Mouse (Mus musculus): ENCODE measurements around the gene Git2. TPM values are rescaled to one million over a fixed set of nuclear protein-coding genes. Genes with fewer than 3 reads are reported as not detected.

The Git2 gene
- polyA plus RNA-seq, 1 experiment from 2014 or later: 49.6 TPM

DNA sequence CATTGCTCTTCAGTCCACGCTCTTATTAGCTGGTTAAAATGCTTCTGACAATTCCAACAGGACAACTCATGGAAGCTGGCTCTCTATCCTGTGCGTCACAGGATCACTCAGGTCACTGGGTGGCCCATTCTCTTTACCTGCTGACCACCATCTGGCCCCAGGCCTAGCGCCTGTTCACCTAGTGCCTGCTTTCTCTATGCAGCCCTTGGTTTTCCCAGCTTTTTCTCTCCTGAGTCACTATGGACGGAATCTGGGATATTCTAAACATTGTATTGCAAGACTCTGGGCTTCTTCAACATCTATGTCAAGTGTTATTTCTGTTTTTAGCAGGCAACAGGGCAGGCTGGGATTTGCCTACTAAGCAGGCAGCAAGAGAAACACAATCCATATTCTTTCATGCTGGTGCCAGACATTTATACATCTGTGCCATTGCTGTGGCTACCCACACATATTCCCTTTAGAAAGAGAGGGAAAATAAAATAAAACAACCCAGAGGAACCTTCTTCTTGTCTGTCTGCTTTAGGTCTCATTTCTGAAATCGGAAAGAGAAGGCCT, 15.7 kb downstream of the Git2 start:
- peaks cover 83% of the 10 kb centered on the region for H3K36me3 ChIP-seq
- H3K27ac ChIP-seq: no peak overlapping the region
- WGBS: 93% methylated on average over 5 of the region's 5 CpGs
- no peak for ATAC-seq (ENCODE audit: insufficient number of reproducible peaks, insufficient read depth, low FRiP score, low TSS enrichment, low read depth)
- H3K9me3 ChIP-seq: no peaks in the 10 kb centered on the region
- H3K4me3 ChIP-seq: no peak overlapping the region
- H3K27me3 ChIP-seq: no peaks in the 10 kb centered on the region
- no peak overlapping the region for H3K4me2 ChIP-seq
- no peaks in the 10 kb centered on the region for H3K4me1 ChIP-seq
- no peak overlapping the region for H3K9ac ChIP-seq

DNA sequence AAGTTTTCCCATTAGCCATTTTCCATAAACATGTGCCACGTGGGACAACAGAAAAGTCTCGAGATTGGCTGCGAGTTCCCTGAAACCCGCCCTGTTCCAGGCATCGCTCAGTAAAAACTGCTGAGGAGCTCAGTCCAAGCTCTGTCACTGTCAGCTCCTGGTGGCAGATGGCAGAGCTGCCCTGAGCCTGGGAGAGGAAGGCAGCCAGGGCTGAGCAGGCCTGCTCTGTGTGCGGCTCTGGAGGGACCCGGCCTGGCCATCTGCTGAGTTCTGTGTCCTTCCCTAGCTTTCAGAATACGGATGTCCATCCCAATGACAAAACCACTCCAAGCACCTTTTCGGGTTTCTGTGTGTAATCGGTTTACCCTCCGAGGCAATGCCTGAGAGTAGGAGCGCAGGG, 21.9 kb downstream of the Git2 start:
- Histone ChIP-seq H3K9ac (no peak overlapping the region), H3K4me3 (no peak overlapping the region), H3K27ac (no peak overlapping the region), H3K36me3 (peaks cover 90% of the 10 kb centered on the region), H3K4me2 (no peak overlapping the region), H3K4me1 (no peaks in the 10 kb centered on the region), H3K9me3 (no peaks in the 10 kb centered on the region), H3K27me3 (no peaks in the 10 kb centered on the region)
- ATAC-seq (ENCODE audit: insufficient number of reproducible peaks, insufficient read depth, low FRiP score, low TSS enrichment, low read depth): no peak
- 89% methylated on average over 12 of the region's 12 CpGs for WGBS

DNA sequence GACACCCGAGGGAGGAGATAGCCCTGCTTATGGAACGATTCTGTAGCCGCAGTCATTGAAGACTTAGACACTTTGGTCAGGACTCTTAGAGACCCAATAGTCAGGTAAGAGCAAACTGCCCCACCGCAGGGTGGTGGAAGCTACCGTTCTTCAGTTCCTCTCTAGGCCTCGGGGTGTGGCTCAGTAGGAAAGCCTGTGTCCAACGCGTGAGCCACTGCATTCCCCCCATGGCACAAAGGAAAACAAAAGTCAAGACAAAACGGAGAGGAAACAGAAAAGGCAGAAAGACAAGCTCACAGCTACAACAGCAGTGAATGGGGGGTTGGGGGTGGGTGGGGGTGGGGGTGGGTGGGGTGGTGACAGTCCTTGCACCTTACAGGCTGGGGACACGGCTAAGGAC, 22.9 kb downstream of the Git2 start:
- Histone ChIP-seq H3K27ac (no peak overlapping the region), H3K4me3 (no peak overlapping the region), H3K4me1 (no peaks in the 10 kb centered on the region), H3K36me3 (peaks cover 90% of the 10 kb centered on the region), H3K27me3 (no peaks in the 10 kb centered on the region), H3K4me2 (no peak overlapping the region), H3K9ac (no peak overlapping the region), H3K9me3 (no peaks in the 10 kb centered on the region)
- no peak for ATAC-seq (ENCODE audit: insufficient number of reproducible peaks, insufficient read depth, low FRiP score, low TSS enrichment, low read depth)
- WGBS: 89% methylated on average over 10 of the region's 10 CpGs

DNA sequence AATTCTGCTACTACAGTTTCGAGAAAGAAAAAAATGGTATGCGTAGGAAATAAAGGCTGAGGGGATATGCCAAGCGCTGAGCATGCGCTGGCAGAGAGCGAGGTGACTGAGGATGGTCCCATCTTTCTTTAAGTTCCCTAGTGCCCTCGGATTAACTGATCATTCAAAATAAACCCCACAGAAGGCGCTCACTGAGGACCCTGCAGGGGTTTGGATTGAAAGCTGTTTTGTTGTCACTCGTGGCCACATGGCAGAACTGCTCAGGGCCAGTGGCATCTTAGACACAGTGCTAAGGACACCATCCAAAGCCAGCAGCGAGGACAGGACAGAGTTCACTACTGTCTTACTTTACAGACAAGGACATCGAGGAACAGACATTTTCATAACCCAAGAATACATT, 25.0 kb downstream of the Git2 start:
- no peak for ATAC-seq (ENCODE audit: insufficient number of reproducible peaks, insufficient read depth, low FRiP score, low TSS enrichment, low read depth)
- Histone ChIP-seq H3K4me1 (no peaks in the 10 kb centered on the region), H3K9me3 (no peaks in the 10 kb centered on the region), H3K4me3 (no peak overlapping the region), H3K27ac (no peak overlapping the region), H3K9ac (no peak overlapping the region), H3K36me3 (peaks cover 85% of the 10 kb centered on the region), H3K27me3 (no peaks in the 10 kb centered on the region), H3K4me2 (no peak overlapping the region)
- 87% methylated on average over 10 of the region's 10 CpGs for WGBS

DNA sequence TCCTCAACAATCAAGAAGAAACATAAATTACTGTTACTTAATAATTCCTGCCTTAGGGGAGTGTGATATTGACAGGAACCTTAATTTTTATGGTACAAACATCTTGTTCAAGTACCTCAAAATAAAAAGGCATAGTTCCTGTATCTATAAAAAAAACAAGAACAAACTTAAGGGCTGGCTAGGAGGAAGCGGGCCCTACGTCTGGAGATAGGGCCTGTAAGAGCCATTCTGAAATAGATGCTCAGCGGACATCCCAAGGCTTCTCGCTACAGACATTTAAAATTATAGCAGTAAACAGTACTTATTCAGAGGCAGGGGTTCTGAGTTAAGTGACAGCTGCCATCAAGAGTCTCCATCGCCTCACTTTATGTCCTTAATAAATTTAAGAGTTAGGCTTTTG, 27.8 kb downstream of the Git2 start:
- no peak for ATAC-seq (ENCODE audit: insufficient number of reproducible peaks, insufficient read depth, low FRiP score, low TSS enrichment, low read depth)
- no peaks in the 10 kb centered on the region for H3K4me1 ChIP-seq
- H3K9ac ChIP-seq: no peak overlapping the region
- H3K4me2 ChIP-seq: no peak overlapping the region
- WGBS: 91% methylated on average over 5 of the region's 5 CpGs
- H3K27ac ChIP-seq: no peak overlapping the region
- H3K27me3 ChIP-seq: no peaks in the 10 kb centered on the region
- peaks cover 87% of the 10 kb centered on the region for H3K36me3 ChIP-seq
- no peak overlapping the region for H3K4me3 ChIP-seq
- H3K9me3 ChIP-seq: no peaks in the 10 kb centered on the region

DNA sequence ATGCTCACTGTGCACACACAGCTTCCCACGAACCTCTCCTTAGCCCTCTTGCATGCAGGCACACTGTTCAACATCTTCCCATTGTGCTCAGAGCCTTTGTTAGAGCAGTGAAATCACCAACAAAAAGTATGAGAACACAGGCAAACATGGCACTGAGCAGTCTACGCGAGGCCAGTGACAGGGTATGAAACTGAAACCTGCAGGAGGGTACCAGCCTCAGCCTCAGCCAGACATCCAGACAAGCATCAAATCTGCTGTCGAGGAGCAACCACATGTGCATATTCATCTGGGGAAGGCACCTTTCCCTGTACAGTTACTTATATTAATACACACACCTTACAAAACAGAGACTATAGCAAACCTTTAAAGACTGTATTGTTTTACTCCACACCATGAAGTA, 28.4 kb downstream of the Git2 start:
- Histone ChIP-seq H3K27ac (no peak overlapping the region), H3K4me2 (no peak overlapping the region), H3K36me3 (peaks cover 87% of the 10 kb centered on the region), H3K4me1 (no peaks in the 10 kb centered on the region), H3K27me3 (no peaks in the 10 kb centered on the region), H3K4me3 (no peak overlapping the region), H3K9me3 (no peaks in the 10 kb centered on the region), H3K9ac (no peak overlapping the region)
- 89% methylated on average over 4 of the region's 4 CpGs for WGBS
- no peak for ATAC-seq (ENCODE audit: insufficient number of reproducible peaks, insufficient read depth, low FRiP score, low TSS enrichment, low read depth)

DNA sequence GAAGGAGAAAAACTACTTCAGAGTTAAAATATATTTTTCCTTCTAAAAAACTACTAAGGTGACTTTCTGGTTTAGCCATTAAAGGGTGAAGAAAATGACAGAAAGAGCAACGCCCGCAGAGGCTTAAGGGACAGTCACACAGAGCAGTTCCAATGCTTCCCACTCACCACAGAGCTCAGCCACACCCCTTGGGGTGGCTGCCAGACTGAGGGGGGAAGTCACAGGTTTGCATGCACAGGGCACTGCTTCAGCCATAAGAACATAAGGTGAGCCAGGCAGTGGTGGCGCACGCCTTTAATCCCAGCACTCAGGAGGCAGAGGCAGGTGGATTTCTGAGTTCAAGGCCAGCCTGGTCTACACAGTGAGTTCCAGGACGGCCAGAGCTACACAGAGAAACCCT, 29.7 kb downstream of the Git2 start:
- Histone ChIP-seq H3K9me3 (no peaks in the 10 kb centered on the region), H3K9ac (no peak overlapping the region), H3K27me3 (no peaks in the 10 kb centered on the region), H3K4me1 (no peaks in the 10 kb centered on the region), H3K4me2 (no peak overlapping the region), H3K36me3 (peaks cover 84% of the 10 kb centered on the region), H3K27ac (no peak overlapping the region), H3K4me3 (no peak overlapping the region)
- no peak for ATAC-seq (ENCODE audit: insufficient number of reproducible peaks, insufficient read depth, low FRiP score, low TSS enrichment, low read depth)
- 90% methylated on average over 5 of the region's 5 CpGs for WGBS

DNA sequence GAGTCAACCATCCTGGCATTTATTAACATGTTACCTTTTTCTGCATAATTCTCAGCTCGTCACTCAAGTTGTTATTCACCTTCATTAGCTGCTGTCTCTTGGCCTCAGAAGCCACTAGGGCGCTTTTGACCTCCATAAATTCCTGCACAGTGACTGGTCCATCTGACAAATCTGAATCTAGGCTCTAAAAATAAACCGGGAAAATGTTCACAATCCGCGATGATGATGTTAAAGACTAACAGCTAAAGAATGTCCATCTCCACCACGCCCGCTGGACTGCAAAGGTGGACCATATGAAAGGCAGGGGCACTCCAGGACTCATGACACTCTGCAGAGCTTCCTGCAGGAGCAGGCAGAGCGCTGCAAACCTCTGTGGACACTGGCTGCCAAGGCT, 31.6 kb downstream of the Git2 start:
- 95% methylated on average over 8 of the region's 8 CpGs for WGBS
- no peaks in the 10 kb centered on the region for H3K9me3 ChIP-seq
- H3K4me3 ChIP-seq: no peak overlapping the region
- H3K4me1 ChIP-seq: peaks cover 3% of the 10 kb centered on the region; the same call in 1 of the 2 replicates
- H3K9ac ChIP-seq: no peak overlapping the region
- H3K27ac ChIP-seq: no peak overlapping the region
- H3K27me3 ChIP-seq: no peaks in the 10 kb centered on the region
- no peak for ATAC-seq (ENCODE audit: insufficient number of reproducible peaks, insufficient read depth, low FRiP score, low TSS enrichment, low read depth)
- peaks cover 84% of the 10 kb centered on the region for H3K36me3 ChIP-seq
- H3K4me2 ChIP-seq: no peak overlapping the region

DNA sequence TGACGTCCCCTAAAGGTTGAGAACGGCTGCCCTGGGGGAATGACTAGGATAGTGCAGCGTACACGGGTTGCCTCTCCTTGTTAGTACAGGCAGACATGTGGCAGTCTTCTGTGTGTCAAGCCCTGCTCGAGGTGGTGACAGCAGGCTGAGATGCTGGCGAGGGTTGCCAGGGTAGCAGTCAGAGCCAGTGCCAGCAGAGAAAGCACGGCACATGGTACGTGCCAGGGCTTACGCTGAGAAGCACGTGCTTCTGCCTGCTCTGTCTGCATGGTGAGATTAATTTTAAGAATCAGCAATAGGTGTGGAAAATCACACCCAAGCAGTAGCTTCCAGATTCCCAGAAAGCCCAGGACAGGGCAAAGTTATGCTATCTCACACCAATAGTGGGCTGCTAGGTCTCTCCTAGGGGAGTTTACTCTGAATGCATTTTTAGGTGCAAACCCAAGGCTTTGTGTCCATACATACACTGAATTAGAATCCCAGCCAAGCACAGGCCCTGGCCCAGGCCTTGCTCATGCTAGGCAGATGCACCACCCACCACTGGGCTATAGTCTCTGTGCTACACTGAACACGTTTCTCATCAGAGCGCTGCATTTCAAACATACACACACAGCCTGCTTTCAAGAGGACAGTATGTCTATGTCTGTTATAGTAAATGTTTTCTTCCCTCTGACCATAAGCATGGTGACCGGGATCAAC, 32.2 kb downstream of the Git2 start:
- 90% methylated on average over 13 of the region's 13 CpGs for whole genome bisulfite sequencing

DNA sequence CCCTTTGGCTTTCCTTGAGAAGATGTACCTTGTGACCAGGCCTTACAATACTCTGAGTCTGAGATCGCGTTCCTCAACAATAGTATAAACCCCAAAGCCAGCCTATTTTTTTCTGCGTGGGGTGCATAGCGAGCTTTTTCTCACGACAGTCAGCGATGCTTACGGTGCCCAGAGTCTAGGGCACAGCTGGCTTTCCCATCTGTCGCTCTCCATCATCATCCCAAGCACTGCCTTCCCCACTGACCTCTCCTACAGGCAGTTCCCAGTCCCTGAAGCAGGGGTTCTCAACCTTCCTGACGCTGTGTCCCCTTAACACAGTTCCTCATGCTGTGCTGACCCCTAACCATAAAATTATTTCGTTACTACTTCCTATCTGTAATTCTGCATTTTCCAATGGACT, 32.7 kb downstream of the Git2 start:
- Histone ChIP-seq H3K4me3 (no peak overlapping the region), H3K4me1 (peaks cover 4% of the 10 kb centered on the region; the same call in 1 of the 2 replicates), H3K36me3 (peaks cover 87% of the 10 kb centered on the region), H3K27ac (no peak overlapping the region), H3K9me3 (no peaks in the 10 kb centered on the region), H3K4me2 (no peak overlapping the region), H3K27me3 (no peaks in the 10 kb centered on the region), H3K9ac (no peak overlapping the region)
- no peak for ATAC-seq (ENCODE audit: insufficient number of reproducible peaks, insufficient read depth, low FRiP score, low TSS enrichment, low read depth)
- WGBS: 93% methylated on average over 10 of the region's 10 CpGs

More for the DNA sequence above, 32.2 kb downstream of the Git2 start:
- Histone ChIP-seq H3K27ac (no peak overlapping the region), H3K9ac (no peak overlapping the region), H3K4me1 (peaks cover 4% of the 10 kb centered on the region; the same call in 1 of the 2 replicates), H3K27me3 (no peaks in the 10 kb centered on the region), H3K36me3 (peaks cover 84% of the 10 kb centered on the region), H3K4me3 (no peak overlapping the region), H3K9me3 (no peaks in the 10 kb centered on the region), H3K4me2 (no peak overlapping the region)
- ATAC-seq (ENCODE audit: insufficient number of reproducible peaks, insufficient read depth, low FRiP score, low TSS enrichment, low read depth): no peak

DNA sequence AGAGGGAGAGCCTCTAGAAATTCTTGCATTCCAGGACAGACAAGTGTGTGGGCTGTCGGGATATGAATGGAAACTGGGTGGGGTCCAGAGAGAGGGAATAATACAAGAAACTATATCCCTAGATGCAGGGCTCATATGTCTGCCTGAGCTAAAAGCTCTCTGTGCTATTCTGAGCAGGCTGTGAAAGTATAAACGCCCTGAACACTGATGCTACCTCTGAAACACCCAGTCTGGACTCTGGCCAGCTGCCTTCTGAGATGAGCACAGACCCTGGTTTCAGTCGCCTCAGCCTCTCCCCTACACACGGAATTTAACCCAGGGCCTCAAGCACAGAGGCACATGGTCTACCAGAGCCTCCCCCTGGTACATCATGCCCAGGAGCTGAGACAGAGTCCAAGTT, 34.7 kb downstream of the Git2 start:
- no peaks in the 10 kb centered on the region for H3K27me3 ChIP-seq
- no peaks in the 10 kb centered on the region for H3K9me3 ChIP-seq
- peaks cover 94% of the 10 kb centered on the region for H3K36me3 ChIP-seq
- H3K4me1 ChIP-seq: peaks cover 4% of the 10 kb centered on the region; the same call in 1 of the 2 replicates
- ATAC-seq (ENCODE audit: insufficient number of reproducible peaks, insufficient read depth, low FRiP score, low TSS enrichment, low read depth): no peak
- H3K27ac ChIP-seq: no peak overlapping the region
- no peak overlapping the region for H3K9ac ChIP-seq
- H3K4me3 ChIP-seq: no peak overlapping the region
- 64% methylated on average over 4 of the region's 4 CpGs for WGBS
- no peak overlapping the region for H3K4me2 ChIP-seq

DNA sequence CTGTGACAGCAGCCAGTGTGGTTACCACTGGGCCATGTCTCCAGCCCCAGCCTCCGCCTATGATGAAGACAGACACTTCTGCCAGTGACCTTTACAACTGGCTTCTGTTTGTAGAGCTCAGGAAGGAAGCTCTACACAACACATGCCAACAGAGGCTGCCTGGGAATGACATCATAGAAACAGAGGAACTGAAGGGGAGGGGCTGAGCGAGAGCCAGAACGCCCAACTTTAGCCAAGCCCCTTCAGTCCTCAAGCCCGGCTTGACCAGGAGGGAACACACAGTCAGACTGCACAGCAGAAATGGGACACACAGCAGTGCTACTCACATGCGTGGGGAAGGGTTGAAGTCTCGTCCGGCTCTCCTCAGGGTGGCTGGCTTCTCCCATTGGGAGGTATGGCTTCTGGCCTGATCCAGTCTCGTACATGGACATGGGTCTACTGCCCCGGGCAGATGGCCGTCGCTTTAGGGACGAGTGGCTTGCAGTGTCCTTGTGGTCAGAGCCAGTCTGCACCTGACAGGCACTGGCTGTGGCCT, 36.5 kb downstream of the Git2 start:
- 82% methylated on average over 12 of the region's 12 CpGs for WGBS
- H3K27ac ChIP-seq: no peak overlapping the region
- H3K36me3 ChIP-seq: peaks cover 94% of the 10 kb centered on the region
- peaks cover 4% of the 10 kb centered on the region; the same call in 1 of the 2 replicates for H3K4me1 ChIP-seq
- no peak for ATAC-seq (ENCODE audit: insufficient number of reproducible peaks, insufficient read depth, low FRiP score, low TSS enrichment, low read depth)
- no peaks in the 10 kb centered on the region for H3K27me3 ChIP-seq
- no peak overlapping the region for H3K9ac ChIP-seq
- no peak overlapping the region for H3K4me2 ChIP-seq
- H3K4me3 ChIP-seq: no peak overlapping the region
- no peaks in the 10 kb centered on the region for H3K9me3 ChIP-seq
